Mouse (Mus musculus) liver, embryonic 14.5 days (tissue): Measurements from ENCODE around the gene Rtraf. TPM values are rescaled to one million over a fixed set of nuclear protein-coding genes. Genes with fewer than 3 reads are reported as not detected.

ENCODE experiments used
- ATAC-seq: fragments of 200-750 bp; cut with Nextera tagmentation; 2 replicates; pipeline ENCODE4 v1.8.0; 2017; ENCODE audit warnings: moderate number of reproducible peaks, mild to moderate bottlenecking, moderate library complexity; ENCODE audit not compliant: insufficient read depth
- DNase-seq, 3 experiments: peaks; one replicate each; pipeline ENCODE4 v3.0.0-alpha.2; 2012 to 2013; ENCODE audit warnings: low read depth in 3 of 3, low spot score in 3 of 3
- H3K27ac ChIP-seq: fragments of 300-500 bp; sonication (generic); 2 replicates; pipeline ENCODE4 v1.5.1; 2014; ENCODE audit warnings: moderate library complexity, mild to moderate bottlenecking, control low read depth, inconsistent platforms
- H3K27me3 ChIP-seq: fragments of 300-500 bp; sonication (generic); 2 replicates; pipeline ENCODE4 v1.6.1; 2014; ENCODE audit warnings: mild to moderate bottlenecking, low read length, moderate library complexity; ENCODE audit not compliant: control insufficient read depth, insufficient read depth
- H3K36me3 ChIP-seq: fragments of 300-500 bp; sonication (generic); replicated peaks from 2 replicates; pipeline ENCODE4 v1.6.1; 2014; ENCODE audit warnings: low read depth; ENCODE audit not compliant: control insufficient read depth, insufficient read depth
- H3K4me1 ChIP-seq, 2 experiments: fragments of 200-500 bp in 1 of 2; fragments of 300-500 bp in 1 of 2; sonication (generic) in 1 of 2; replicated peaks; 2 replicates each; pipeline ENCODE4 v1.6.1; 2012 to 2014; ENCODE audit warnings: antibody characterized with exemption in 1 of 2, inconsistent platforms in 1 of 2, low read length in 1 of 2; ENCODE audit not compliant: control insufficient read depth in 2 of 2, insufficient read depth in 2 of 2
- H3K4me2 ChIP-seq: fragments of 300-500 bp; sonication (generic); 2 replicates; pipeline ENCODE4 v1.6.1; 2014; ENCODE audit warnings: low read depth, mild to moderate bottlenecking, control low read depth, moderate library complexity
- H3K4me3 ChIP-seq, 2 experiments: fragments of 200-500 bp in 1 of 2; fragments of 300-500 bp in 1 of 2; sonication (generic) in 1 of 2; 2 replicates each; pipeline ENCODE4 v1.5.1; 2012 to 2014; ENCODE audit warnings: low read depth in 2 of 2, low read length in 2 of 2, mild to moderate bottlenecking in 2 of 2, control low read depth in 1 of 2, inconsistent platforms in 1 of 2, moderate library complexity in 1 of 2; ENCODE audit not compliant: insufficient read depth in 1 of 2
- H3K9ac ChIP-seq: fragments of 300-500 bp; sonication (generic); replicated peaks from 2 replicates; pipeline ENCODE4 v1.6.1; 2014; ENCODE audit warnings: mild to moderate bottlenecking, control low read depth, moderate library complexity
- H3K9me3 ChIP-seq: fragments of 300-500 bp; sonication (generic); 2 replicates; pipeline ENCODE4 v1.6.1; 2016; ENCODE audit warnings: low read length, mixed read lengths; ENCODE audit not compliant: control insufficient read depth
- CTCF ChIP-seq: IDR thresholded peaks from 2 replicates; pipeline ENCODE4 v1.5.1; 2016; ENCODE audit warnings: antibody characterized with exemption, low read depth, control low read depth
- EP300 ChIP-seq: IDR thresholded peaks from 2 replicates; pipeline ENCODE4 v1.6.1; 2016; ENCODE audit warnings: antibody characterized with exemption, low read depth
- WGBS: fragments of 180-500 bp; shearing (Covaris S2); extraction: QIAGEN DNeasy Blood & Tissue Kit; methylation state at CpG from one replicate; pipeline ENCODE4 v1.1.7; 2014; ENCODE audit not compliant: insufficient replicate concordance; 5-methylcytosine and 5-hydroxymethylcytosine counted together
- polyA plus RNA-seq, 2 experiments: library from polyadenylated mRNA; depleted of rRNA in 1 of 2; stranded (reverse) in 1 of 2; unstranded in 1 of 2; fragments of >200 nt; fragmentation: Nextera tagmentation in 1 of 2; extraction: Ambion mirVana in 1 of 2; gene quantifications; 2 replicates each; pipeline versions ENCODE4 v1.2.1 to v1.2.3; 2012 to 2014

Rtraf gene
- polyA plus RNA-seq, 2 experiments: 40.8 to 93.5 TPM

- Histone ChIP-seq H3K4me2 (no peak overlapping the region), H3K9ac (no peak overlapping the region), H3K9me3 (no peaks in the 10 kb centered on the region), H3K36me3 (peaks cover 3% of the 10 kb centered on the region; the same call in 1 of the 2 replicates), H3K27ac (no peak overlapping the region), H3K27me3 (no peaks in the 10 kb centered on the region), H3K4me3 (no peak overlapping the region), H3K4me1 (peaks cover 0 to 6% of the 10 kb centered on the region in 2 experiments; a peak in 1 of 4 replicates)
- 63% methylated on average over 2 of the region's 2 CpGs for WGBS
- ATAC-seq (no peak), DNase-seq (no peak)
- no peak for TF ChIP-seq CTCF
- no peak for TF ChIP-seq EP300
Measured at GRCm38 (mm10) chr14:19807858-19808257, 15.8 kb downstream of the Rtraf start.

GRCm38 (mm10) chr14:19807339-19807738 lies 16.3 kb downstream of the Rtraf start:
- TF ChIP-seq EP300 (no peak), CTCF (no peak)
- no peak overlapping the region for H3K4me2 ChIP-seq
- H3K9me3 ChIP-seq: no peaks in the 10 kb centered on the region
- H3K27me3 ChIP-seq: no peaks in the 10 kb centered on the region
- DNase-seq (no peak), ATAC-seq (no peak)
- H3K36me3 ChIP-seq: 0 out of 2 replicates have a peak, but pooled peaks cover 3% of the 10 kb centered on the region
- H3K4me3 ChIP-seq: no peak overlapping the region
- H3K27ac ChIP-seq: no peak overlapping the region
- no peak overlapping the region for H3K9ac ChIP-seq
- H3K4me1 ChIP-seq: peaks cover 0 to 6% of the 10 kb centered on the region in 2 experiments; a peak in 1 of 4 replicates
- 66% methylated on average over 3 of the region's 3 CpGs for WGBS

- no peak overlapping the region for H3K27ac ChIP-seq
- peaks cover 0 to 6% of the 10 kb centered on the region in 2 experiments; a peak in 1 of 4 replicates for H3K4me1 ChIP-seq
- ATAC-seq: no peak
- no peaks in the 10 kb centered on the region for H3K9me3 ChIP-seq
- no peaks in the 10 kb centered on the region for H3K27me3 ChIP-seq
- no peak overlapping the region for H3K4me2 ChIP-seq
- H3K4me3 ChIP-seq: no peak overlapping the region
- DNase-seq: no peak
- 40% methylated on average over 10 of the region's 10 CpGs for WGBS
- no peak for TF ChIP-seq CTCF
- TF ChIP-seq EP300: no peak
- no peak overlapping the region for H3K9ac ChIP-seq
- no peaks in the 10 kb centered on the region for H3K36me3 ChIP-seq
Measured at GRCm38 (mm10) chr14:19803623-19804022, 20.0 kb downstream of the Rtraf start.

- WGBS: 29% methylated on average over 4 of the region's 4 CpGs
- H3K27me3 ChIP-seq: no peaks in the 10 kb centered on the region
- TF ChIP-seq CTCF (no peak), EP300 (no peak)
- no peaks in the 10 kb centered on the region for H3K36me3 ChIP-seq
- no peaks in the 10 kb centered on the region for H3K9me3 ChIP-seq
- H3K9ac ChIP-seq: no peak overlapping the region
- no peak overlapping the region for H3K27ac ChIP-seq
- no peak for DNase-seq
- H3K4me2 ChIP-seq: no peak overlapping the region
- H3K4me1 ChIP-seq: peaks cover 0 to 6% of the 10 kb centered on the region in 2 experiments; a peak in 1 of 4 replicates
- H3K4me3 ChIP-seq: no peak overlapping the region
- no peak for ATAC-seq
Measured at GRCm38 (mm10) chr14:19803222-19803621, 20.4 kb downstream of the Rtraf start.

- no peak overlapping the region for H3K27ac ChIP-seq
- H3K9me3 ChIP-seq: no peaks in the 10 kb centered on the region
- ATAC-seq: no peak
- H3K4me2 ChIP-seq: no peak overlapping the region
- TF ChIP-seq EP300 (no peak), CTCF (no peak)
- no peaks in the 10 kb centered on the region for H3K27me3 ChIP-seq
- no peak overlapping the region for H3K9ac ChIP-seq
- no peak for DNase-seq
- H3K36me3 ChIP-seq: no peaks in the 10 kb centered on the region
- peaks cover 0 to 11% of the 10 kb centered on the region in 2 experiments; a peak in 2 of 4 replicates for H3K4me1 ChIP-seq
- WGBS: 70% methylated on average over 8 of the region's 8 CpGs
- H3K4me3 ChIP-seq: no peak overlapping the region
Measured at GRCm38 (mm10) chr14:19801474-19802215, 22.0 kb downstream of the Rtraf start.
